Mouse (Mus musculus): ENCODE results near the gene Ctsc. TPM values are rescaled to one million over a fixed set of nuclear protein-coding genes. Genes with fewer than 3 reads are reported as not detected.

The Ctsc gene
- polyA plus RNA-seq (2012) = 0.03 and 0.10 TPM in 2 replicates

DNA sequence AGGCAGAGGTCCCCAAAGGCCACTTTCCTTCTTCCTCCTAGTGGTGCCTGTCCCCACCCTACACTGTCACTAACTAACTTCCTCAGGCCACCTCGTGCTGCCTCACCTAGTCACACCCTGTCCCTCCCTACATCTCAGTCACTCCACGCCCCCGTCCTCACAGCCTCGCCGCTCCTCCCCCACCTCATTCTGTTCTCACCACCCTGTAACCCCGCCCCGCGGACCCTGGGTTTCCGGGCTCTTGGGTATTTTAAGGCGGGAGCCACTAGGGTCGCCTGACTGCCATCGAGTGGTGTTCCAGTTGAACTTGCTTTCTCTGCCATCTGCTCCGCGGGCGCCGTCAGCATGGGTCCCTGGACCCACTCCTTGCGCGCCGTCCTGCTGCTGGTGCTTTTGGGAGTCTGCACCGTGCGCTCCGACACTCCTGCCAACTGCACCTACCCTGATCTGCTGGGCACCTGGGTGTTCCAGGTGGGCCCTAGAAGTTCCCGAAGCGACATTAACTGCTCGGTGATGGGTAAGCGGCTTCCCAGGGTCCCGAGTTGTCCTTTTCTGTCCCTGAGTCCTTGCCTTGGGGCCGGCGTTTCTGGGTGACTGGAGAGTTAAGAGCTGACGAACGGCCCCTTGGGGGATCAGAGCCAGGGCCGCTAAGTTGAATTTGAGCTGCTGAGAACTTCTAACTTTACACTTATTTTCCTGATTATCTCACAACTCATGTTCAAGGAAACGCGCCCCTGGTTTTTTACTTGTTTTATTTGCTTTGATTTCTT, at the start of gene Ctsc:
Gene Ctsc, plus strand, starts transcription at position 228 of the 770 bp plus-strand sequence.
- no peak for TF ChIP-seq GATA1 (IDR thresholded peaks at IDR 0.05; ENCODE audit: low read length)

GRCm38 (mm10) chr7:88229051-88229450, 48.8 kb upstream of the Ctsc start:
- TF ChIP-seq GATA1 (IDR thresholded peaks at IDR 0.05; ENCODE audit: low read length) = no peak

DNA sequence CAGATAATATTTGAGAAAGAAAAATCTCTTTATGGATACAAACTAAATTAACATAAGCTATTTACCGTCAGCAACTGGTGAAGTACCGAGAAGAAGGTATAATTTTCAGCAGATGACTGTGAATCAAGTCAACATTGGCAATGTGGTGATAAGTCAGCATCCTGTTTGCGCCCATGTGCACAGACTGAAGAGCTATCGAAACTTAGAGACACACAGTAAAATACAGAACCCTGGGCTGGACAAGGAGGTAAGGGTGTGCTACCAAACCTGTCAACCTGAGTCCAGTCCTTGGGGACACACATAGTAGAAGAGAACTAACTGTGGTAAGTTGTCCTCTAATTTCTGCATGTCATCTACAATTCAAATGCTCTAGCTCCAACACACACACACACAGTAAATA, 47.8 kb upstream of the Ctsc start:
- TF ChIP-seq GATA1 (IDR thresholded peaks at IDR 0.05; ENCODE audit: low read length) = no peak

- TF ChIP-seq GATA1 (IDR thresholded peaks at IDR 0.05; ENCODE audit: low read length) = no peak
Observed at GRCm38 (mm10) chr7:88230756-88231522, 46.9 kb upstream of the Ctsc start.

DNA sequence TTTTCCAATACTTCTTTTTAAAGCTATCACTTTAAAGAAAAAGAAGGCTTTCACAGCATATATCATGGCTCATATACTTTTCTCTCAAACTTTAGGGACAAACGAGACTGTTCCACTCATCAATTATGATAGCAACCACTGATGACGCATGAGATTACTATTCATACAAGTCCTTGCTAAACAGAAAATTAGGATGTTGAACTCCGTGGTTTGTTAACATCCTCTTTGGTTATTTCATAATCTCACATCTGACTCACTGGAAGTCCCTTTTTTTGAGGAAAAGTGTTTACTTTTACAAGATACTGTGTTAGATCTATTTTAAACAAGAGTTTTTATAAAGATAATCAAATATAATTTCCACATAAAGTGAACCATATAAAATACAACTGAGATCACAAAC, 34.8 kb upstream of the Ctsc start:
- no peak for TF ChIP-seq GATA1 (IDR thresholded peaks at IDR 0.05; ENCODE audit: low read length)

- no peak for TF ChIP-seq GATA1 (IDR thresholded peaks at IDR 0.05; ENCODE audit: low read length)
Observed at GRCm38 (mm10) chr7:88244462-88244861, 33.4 kb upstream of the Ctsc start.

GRCm38 (mm10) chr7:88251535-88251934, 26.4 kb upstream of the Ctsc start:
- no peak for TF ChIP-seq GATA1 (IDR thresholded peaks at IDR 0.05; ENCODE audit: low read length)

GRCm38 (mm10) chr7:88252129-88252528, 25.8 kb upstream of the Ctsc start:
- TF ChIP-seq GATA1 (IDR thresholded peaks at IDR 0.05; ENCODE audit: low read length) = no peak

- no peak for TF ChIP-seq GATA1 (IDR thresholded peaks at IDR 0.05; ENCODE audit: low read length)
Observed at GRCm38 (mm10) chr7:88254884-88255283, 23.0 kb upstream of the Ctsc start.

- no peak for TF ChIP-seq GATA1 (IDR thresholded peaks at IDR 0.05; ENCODE audit: low read length)
Observed at GRCm38 (mm10) chr7:88259155-88259925, 18.5 kb upstream of the Ctsc start.

GRCm38 (mm10) chr7:88261799-88262198, 16.1 kb upstream of the Ctsc start:
- TF ChIP-seq GATA1 (IDR thresholded peaks at IDR 0.05; ENCODE audit: low read length) = no peak

DNA sequence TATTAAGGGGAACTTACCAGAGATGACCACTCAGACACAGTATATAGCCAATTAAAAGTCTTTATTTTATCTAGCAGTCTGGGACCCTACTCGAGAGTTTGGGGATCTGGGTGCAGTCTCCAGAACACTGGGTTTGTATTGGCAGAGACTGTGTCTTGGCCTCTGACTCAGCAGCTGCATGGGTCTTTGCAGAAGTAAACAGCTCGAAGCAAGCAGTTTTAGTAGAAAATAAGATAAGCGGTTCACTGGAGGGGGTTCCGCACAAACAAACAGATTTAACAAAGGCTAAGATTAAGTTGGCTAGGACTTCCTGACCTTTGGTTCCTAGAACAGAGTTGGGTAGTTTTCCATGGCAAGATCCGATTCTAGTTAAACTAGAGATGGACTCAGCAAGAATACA, 13.0 kb upstream of the Ctsc start:
- no peak for TF ChIP-seq GATA1 (IDR thresholded peaks at IDR 0.05; ENCODE audit: low read length)

- TF ChIP-seq GATA1 (IDR thresholded peaks at IDR 0.05; ENCODE audit: low read length) = no peak
Observed at GRCm38 (mm10) chr7:88269913-88270312, 8.0 kb upstream of the Ctsc start.

GRCm38 (mm10) chr7:88271531-88271930, 6.4 kb upstream of the Ctsc start:
- no peak for TF ChIP-seq GATA1 (IDR thresholded peaks at IDR 0.05; ENCODE audit: low read length)

DNA sequence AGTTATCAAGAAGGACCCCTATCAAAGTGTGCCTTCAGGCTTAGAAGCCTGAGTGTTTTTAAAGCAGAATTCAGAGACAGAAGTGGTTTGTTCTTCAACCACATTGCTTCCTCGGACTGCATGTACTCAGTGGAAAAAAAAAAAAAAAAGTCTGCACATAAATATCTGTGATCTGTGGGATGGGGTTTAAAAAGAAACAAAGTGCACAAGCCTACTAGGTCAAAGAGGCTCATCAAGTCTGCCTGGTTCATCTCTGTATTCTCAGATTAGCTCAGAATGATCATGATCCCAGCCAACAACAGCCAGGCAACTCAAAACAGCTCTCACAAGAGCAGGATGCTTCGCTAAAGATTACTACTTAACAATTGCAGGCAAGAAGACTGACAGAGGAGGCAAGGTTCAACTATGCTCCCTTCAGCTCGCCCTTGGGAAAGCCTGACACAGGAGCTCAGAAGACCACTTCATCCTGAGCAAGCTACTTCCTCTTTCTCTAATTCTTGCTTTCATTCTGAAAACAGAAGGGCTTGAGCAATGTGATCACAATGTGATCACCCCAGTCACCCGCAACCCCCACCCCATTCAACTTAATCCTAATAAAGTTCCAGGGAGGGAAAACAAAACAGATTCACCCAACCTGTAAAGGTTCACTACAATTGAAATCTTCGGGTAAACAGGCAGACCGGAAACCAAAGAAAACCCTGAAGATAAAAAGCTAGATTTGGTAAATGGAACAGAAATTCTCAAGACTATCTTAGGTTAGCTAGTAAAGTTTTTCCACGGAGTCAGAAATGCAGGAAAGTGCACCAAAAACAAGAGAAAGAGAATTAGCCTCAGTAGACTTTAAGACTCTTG, 745 bp upstream of the Ctsc start:
- TF ChIP-seq GATA1 (IDR thresholded peaks at IDR 0.05; ENCODE audit: low read length) = no peak

Measured in G1E-ER4 (cell line).